Mouse (Mus musculus): ENCODE measurements around the gene Gm3183. TPM values are rescaled to one million over a fixed set of nuclear protein-coding genes. Genes with fewer than 3 reads are reported as not detected.
"Not testable (repeated sequence)": the region's sequence is repeated elsewhere in the genome, so short reads cannot be mapped to it uniquely, and the experiment has no call there.

Gene Gm3183
- polyA plus RNA-seq (2012; rRNA removed): not detected in 2 replicates

- not testable (repeated sequence) for DNase-seq (ENCODE audit: low spot score)
Measured at GRCm38 (mm10) chr5:94865136-94865535, at the start of gene Gm3183. Gene Gm3183, plus strand, starts transcription at chr5:94865436.

Other genes with a start within 250 kb of the Gm3183 start
- gene Gm3147, start 249.1 kb upstream of the Gm3183 start, polyA plus RNA-seq (2012; rRNA removed): not detected in 2 replicates
- gene Gm6509, start 241.5 kb upstream of the Gm3183 start, polyA plus RNA-seq (2012; rRNA removed): not detected in 2 replicates
- gene Gm6205, start 217.1 kb upstream of the Gm3183 start, polyA plus RNA-seq (2012; rRNA removed): not detected in 2 replicates
- gene Gm6367, start 123.2 kb downstream of the Gm3183 start, polyA plus RNA-seq (2012; rRNA removed): not detected in 2 replicates
- not detected in 2 replicates for gene Gm7942, start 241.5 kb downstream of the Gm3183 start, polyA plus RNA-seq (2012; rRNA removed)

Data from urinary bladder, adult 2 months (tissue).